Mouse (Mus musculus) brain, embryonic 14.5 days (tissue): ENCODE measurements around the gene Kif5a.

Experiments used
- CTCF ChIP-seq: fragments of 200-500 bp; IDR thresholded peaks from 2 replicates; pipeline ENCODE4 v1.5.1; 2012; ENCODE audit warnings: inconsistent platforms, mild to moderate bottlenecking, moderate library complexity, borderline replicate concordance; ENCODE audit not compliant: insufficient read depth, insufficient read length; ENCODE audit errors: extremely low read depth
- POLR2A ChIP-seq: fragments of 200-500 bp; IDR thresholded peaks from 2 replicates; pipeline ENCODE4 v1.6.1; 2012; ENCODE audit warnings: mild to moderate bottlenecking, inconsistent platforms, borderline replicate concordance; ENCODE audit not compliant: poor library complexity, insufficient read depth, insufficient read length, severe bottlenecking; ENCODE audit errors: extremely low read depth

- TF ChIP-seq POLR2A: no peak
- no peak for TF ChIP-seq CTCF
Observed at GRCm38 (mm10) chr10:127290930-127291880, 28.1 kb upstream of the Kif5a start.
